Mouse (Mus musculus) spleen, adult 2 months (tissue): ENCODE data around the gene Spin2e. TPM values are rescaled to one million over a fixed set of nuclear protein-coding genes. Genes with fewer than 3 reads are reported as not detected.
"Not testable (repeated sequence)": the region's sequence is repeated elsewhere in the genome, so short reads cannot be mapped to it uniquely, and the experiment has no call there.

Experiments
- DNase-seq, 2 experiments: peaks; one replicate each; pipeline versions ENCODE4 v3.0.0 to v3.0.0-alpha.2; 2012 to 2021; ENCODE audit warnings: low spot score in 2 of 2, low read depth in 1 of 2
- H3K27ac ChIP-seq: fragments of 200-500 bp; 2 replicates; pipeline ENCODE4 v1.5.1; 2012; ENCODE audit warnings: low read length, inconsistent platforms; ENCODE audit not compliant: insufficient read depth
- H3K27me3 ChIP-seq: fragments of 200-500 bp; 2 replicates; pipeline ENCODE4 v1.6.1; 2012; ENCODE audit warnings: mild to moderate bottlenecking, moderate library complexity, low read length, inconsistent platforms; ENCODE audit not compliant: control insufficient read depth, insufficient read depth
- H3K36me3 ChIP-seq: fragments of 200-500 bp; 2 replicates; pipeline ENCODE4 v1.6.1; 2012; ENCODE audit warnings: mild to moderate bottlenecking, low read length, inconsistent platforms; ENCODE audit not compliant: control insufficient read depth, insufficient read depth
- H3K4me1 ChIP-seq: fragments of 200-500 bp; 2 replicates; pipeline ENCODE4 v1.6.1; 2011; ENCODE audit warnings: inconsistent platforms; ENCODE audit not compliant: control insufficient read depth, insufficient read depth, insufficient read length
- H3K4me3 ChIP-seq: fragments of 200-500 bp; 2 replicates; pipeline ENCODE4 v1.5.1; 2011; ENCODE audit warnings: mild to moderate bottlenecking, inconsistent platforms; ENCODE audit not compliant: insufficient read depth, insufficient read length; ENCODE audit errors: extremely low read depth
- WGBS: fragments of 180-500 bp; shearing (Covaris S2); methylation state at CpG from one replicate; pipeline ENCODE4 v1.1.7; 2018; 5-methylcytosine and 5-hydroxymethylcytosine counted together
- polyA plus RNA-seq: library from polyadenylated mRNA; depleted of rRNA; stranded (reverse); fragments of >200 nt; gene quantifications from 2 replicates; pipeline ENCODE4 v1.2.3, GENCODE M21; 2012; rRNA removed

Gene Spin2e
- polyA plus RNA-seq = not detected in 2 replicates

DNA sequence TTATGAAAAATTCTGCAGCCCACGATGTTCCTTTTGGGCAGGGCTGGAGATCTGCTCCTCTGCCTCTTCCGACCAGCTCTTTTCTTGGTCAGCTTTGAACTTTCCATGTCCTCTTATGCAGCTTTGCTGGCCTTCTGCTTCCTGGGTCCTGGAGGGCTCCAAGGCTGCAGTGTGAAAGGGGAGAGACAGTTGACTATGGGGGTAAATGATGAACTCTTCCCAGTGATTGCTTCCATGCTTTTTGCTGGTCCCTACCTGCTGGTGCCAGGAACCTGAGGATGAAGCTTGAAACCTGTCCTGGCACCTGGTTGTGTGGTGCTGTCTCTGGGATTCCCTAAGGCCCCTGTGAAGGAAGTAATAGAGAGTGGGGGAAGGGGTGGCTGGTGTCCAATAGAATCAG lies at the start of gene Spin2e:
TSS of gene Spin2e (minus strand) at position 101 of the 400 bp plus-strand sequence.
- H3K4me1 ChIP-seq, H3K27me3 ChIP-seq, H3K27ac ChIP-seq, H3K4me3 ChIP-seq, H3K36me3 ChIP-seq, DNase-seq: not testable (repeated sequence)
- 87% methylated on average over 2 of the region's 2 CpGs for WGBS

DNA sequence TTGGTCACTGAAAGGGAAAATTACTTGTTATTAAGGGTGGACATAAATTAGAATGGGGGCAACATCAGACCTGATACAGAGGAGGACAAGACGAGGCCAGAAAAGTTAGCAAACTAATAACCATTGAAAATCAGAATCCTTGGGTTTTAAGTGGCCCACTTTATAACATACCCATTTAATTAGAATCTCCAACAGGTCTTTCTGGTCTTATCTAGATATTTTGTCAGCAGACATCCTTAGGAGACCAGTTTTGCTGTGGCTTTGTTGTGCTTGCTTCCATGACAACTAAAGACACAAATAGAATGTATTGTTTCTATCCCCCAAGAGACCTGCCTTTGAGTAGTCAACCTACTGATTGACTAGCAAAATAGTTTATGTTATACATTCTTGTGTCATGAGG lies 44.5 kb downstream of the Spin2e start, which contains the start of gene Gm21883:
TSS of gene Gm21883 (minus strand) at position 101 of the 400 bp plus-strand sequence.
- not testable (repeated sequence) for DNase-seq, H3K36me3 ChIP-seq, H3K27me3 ChIP-seq, H3K4me3 ChIP-seq, H3K4me1 ChIP-seq, H3K27ac ChIP-seq
- no CpG with 5 or more reads among the region's 1 CpGs for WGBS

Other genes with a start within 250 kb of the Spin2e start
- not detected in 2 replicates for gene Btbd35f19, start 235.0 kb downstream of the Spin2e start, polyA plus RNA-seq
- not detected in 2 replicates for gene Gm21883, start 44.6 kb downstream of the Spin2e start, polyA plus RNA-seq
- gene Btbd35f25, start 98.2 kb upstream of the Spin2e start, polyA plus RNA-seq = not detected in 2 replicates